Mouse (Mus musculus): Measurements from ENCODE around the gene Lhfpl2. TPM values are rescaled to one million over a fixed set of nuclear protein-coding genes. Genes with fewer than 3 reads are reported as not detected.

Gene Lhfpl2
- 22.6 and 23.5 TPM in 2 replicates for polyA plus RNA-seq (2015; fragmentation: Nextera tagmentation; extraction: Ambion mirVana)

GRCm38 (mm10) chr13:94057563-94058560, at the start of gene Lhfpl2:
Gene Lhfpl2 (plus strand): TSS chr13:94057796.

Other genes with a start within 250 kb of the Lhfpl2 start
- gene Scamp1, start 228.1 kb downstream of the Lhfpl2 start, polyA plus RNA-seq (2015; fragmentation: Nextera tagmentation; extraction: Ambion mirVana): 25.6 and 32.9 TPM in 2 replicates